Mouse (Mus musculus): ENCODE measurements at regions not wholly inside any gene's neighbourhood (a gene's known extent, or its start where the extent isn't known, plus 50 kb on each side); places are given as distances from the start of the nearest gene placed in this dataset.

GRCm38 (mm10) chr2:46468936-46469629 is 1351.9 kb upstream of the Zeb2 start:
- DNase-seq: no peak

- DNase-seq: no peak
Observed at GRCm38 (mm10) chr2:46465389-46465788, 1348.2 kb upstream of the Zeb2 start.

- DNase-seq: no peak
Observed at GRCm38 (mm10) chr2:46464913-46465312, 1347.7 kb upstream of the Zeb2 start.

- DNase-seq: no peak
Observed at GRCm38 (mm10) chr2:46462670-46463069, 1345.5 kb upstream of the Zeb2 start.

GRCm38 (mm10) chr2:46450698-46451097 is 1333.5 kb upstream of the Zeb2 start:
- DNase-seq: no peak

GRCm38 (mm10) chr2:46445306-46445705 is 1328.1 kb upstream of the Zeb2 start:
- no peak for DNase-seq

GRCm38 (mm10) chr2:46443686-46444180 is 1326.5 kb upstream of the Zeb2 start:
- DNase-seq: peak; percentile 18

- DNase-seq: no peak
Observed at GRCm38 (mm10) chr2:46443061-46443685, 1326.0 kb upstream of the Zeb2 start.

GRCm38 (mm10) chr2:46442576-46442975 is 1325.4 kb upstream of the Zeb2 start:
- DNase-seq: no peak

- no peak for DNase-seq
Observed at GRCm38 (mm10) chr2:46441927-46442326, 1324.7 kb upstream of the Zeb2 start.

GRCm38 (mm10) chr2:46441348-46441747 is 1324.2 kb upstream of the Zeb2 start:
- no peak for DNase-seq

- DNase-seq: no peak
Observed at GRCm38 (mm10) chr2:46440038-46440437, 1322.8 kb upstream of the Zeb2 start.

- no peak for DNase-seq
Observed at GRCm38 (mm10) chr2:46418281-46418680, 1301.1 kb upstream of the Zeb2 start.

- no peak for DNase-seq
Observed at GRCm38 (mm10) chr2:46402373-46403114, 1285.3 kb upstream of the Zeb2 start.

- no peak for DNase-seq
Observed at GRCm38 (mm10) chr2:46394161-46394560, 1277.0 kb upstream of the Zeb2 start.

- DNase-seq: no peak
Observed at GRCm38 (mm10) chr2:46372847-46373461, 1255.8 kb upstream of the Zeb2 start.

GRCm38 (mm10) chr2:46371755-46372154 is 1254.6 kb upstream of the Zeb2 start:
- no peak for DNase-seq

- no peak for DNase-seq
Observed at GRCm38 (mm10) chr2:46370949-46371348, 1253.8 kb upstream of the Zeb2 start.

GRCm38 (mm10) chr2:46368882-46369281 is 1251.7 kb upstream of the Zeb2 start:
- DNase-seq: no peak

GRCm38 (mm10) chr2:46366135-46366485 is 1248.9 kb upstream of the Zeb2 start:
- peak; percentile 8 for DNase-seq

- DNase-seq: no peak
Observed at GRCm38 (mm10) chr2:46365428-46366134, 1248.4 kb upstream of the Zeb2 start.

- DNase-seq: no peak
Observed at GRCm38 (mm10) chr2:46360049-46360712, 1243.0 kb upstream of the Zeb2 start.
